Mouse (Mus musculus) ovary, postnatal 36 days (tissue): ENCODE results near the gene Fam117b.

Source experiments
- DNase-seq: peaks from one replicate; pipeline ENCODE4 v3.0.0; 2022; ENCODE audit warnings: low spot score, mixed read lengths

The Fam117b gene

DNA sequence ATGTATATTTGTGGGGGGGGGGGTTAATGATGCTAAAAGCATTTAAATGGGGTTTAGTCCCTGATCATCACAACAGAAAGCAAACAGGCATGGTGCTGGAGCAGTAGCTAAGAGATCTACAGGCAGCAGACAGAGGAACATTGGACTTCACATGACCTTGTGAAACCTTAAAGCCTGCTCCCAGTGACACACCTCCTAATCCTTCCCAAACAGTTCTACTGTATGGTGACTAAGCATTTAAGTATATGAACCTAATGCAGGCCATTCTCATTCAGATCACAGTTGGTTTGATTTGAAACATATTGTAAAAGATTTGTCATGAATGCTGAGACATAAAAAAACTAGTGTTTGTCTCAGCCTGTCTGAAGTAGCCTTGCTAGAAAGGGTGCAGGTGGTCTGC, 73.8 kb downstream of the Fam117b start:
- DNase-seq: no peak

DNA sequence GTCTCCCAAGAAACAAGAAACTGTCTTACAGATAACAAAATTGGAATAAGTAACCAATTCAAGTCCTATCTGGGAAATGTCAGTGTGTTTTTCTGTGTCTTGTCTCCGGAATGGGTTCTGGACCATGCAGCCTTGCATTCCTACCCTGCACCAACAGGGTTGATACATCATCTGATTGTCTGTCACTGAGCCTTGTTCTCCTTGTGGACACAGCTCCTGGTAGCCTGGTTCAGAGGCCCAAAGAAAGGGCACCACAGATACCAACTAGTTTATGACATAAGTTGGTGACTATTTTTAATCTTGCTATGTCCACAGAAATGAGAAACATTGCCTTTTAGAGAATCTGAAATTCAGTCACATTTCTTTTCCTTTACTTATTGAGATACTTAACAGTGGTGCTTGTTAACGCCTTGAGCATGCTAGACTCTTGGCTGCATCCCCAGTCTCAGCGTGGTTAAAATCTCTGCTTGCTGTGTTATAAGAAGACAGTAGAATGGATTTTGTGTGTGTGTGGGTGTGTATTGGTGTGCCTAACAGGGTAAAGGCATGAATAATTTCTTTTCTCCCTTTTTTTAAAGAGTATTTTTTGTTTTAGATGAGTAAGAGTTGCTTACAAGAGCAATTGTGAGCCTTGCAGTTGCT, 74.7 kb downstream of the Fam117b start:
- DNase-seq: no peak

DNA sequence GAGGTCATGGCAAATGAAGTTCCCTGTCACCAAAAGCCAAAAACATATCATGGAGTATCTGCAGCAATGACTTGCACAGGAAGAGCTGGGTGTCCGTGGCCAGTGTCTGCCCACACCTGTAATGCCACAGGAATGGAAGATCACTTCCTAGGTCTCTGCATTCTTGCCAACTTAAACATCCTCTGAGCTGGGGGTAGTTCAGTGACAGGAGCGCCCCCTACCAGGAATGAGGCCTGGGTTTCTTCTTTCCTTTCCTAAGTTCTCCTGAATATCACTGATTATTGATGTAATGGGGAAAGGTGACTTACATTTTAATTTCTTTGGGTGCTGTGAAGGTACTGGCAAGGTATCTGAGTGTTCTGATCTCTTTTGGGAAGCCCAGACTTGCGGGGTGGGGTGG, 82.8 kb downstream of the Fam117b start:
- DNase-seq: no peak

DNA sequence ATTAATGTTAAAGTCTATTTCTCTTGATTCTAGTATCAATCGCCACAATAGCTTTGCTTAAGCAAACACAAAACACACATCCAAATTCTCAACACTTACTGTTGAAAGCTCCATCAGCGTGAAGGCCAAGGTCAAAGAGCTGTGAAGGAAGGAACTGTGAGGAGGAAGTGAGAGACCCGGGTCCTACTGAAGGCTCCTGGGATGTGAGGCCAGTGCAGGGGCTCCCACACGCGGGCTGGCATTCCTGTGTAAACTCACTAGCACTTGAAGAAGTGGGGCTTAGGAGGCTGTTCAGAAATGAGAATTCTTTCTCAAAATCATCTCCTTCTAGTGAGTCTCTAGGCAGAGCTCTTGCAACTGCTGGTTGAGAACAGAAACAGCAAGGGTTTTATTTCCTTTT, 84.5 kb downstream of the Fam117b start:
- no peak for DNase-seq

DNA sequence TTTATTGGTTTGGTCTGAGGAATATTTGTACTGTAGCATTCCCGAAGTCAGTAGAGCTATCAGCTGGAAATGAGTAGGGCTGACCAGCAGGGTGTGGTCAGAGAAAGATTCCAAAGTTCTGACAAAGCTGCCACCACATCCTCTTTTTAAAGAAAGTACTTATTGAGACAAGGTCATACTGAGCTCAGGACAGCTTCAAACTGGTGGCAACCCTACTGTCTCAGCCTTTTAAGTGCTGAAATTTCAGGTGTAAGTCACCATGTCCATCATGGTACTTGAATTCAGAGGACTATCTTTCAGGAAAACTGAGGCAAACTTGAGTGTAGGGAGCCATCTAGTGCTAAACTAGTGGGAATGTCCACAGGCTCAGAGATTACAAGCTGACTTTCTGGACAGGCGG, 87.5 kb downstream of the Fam117b start:
- no peak for DNase-seq

DNA sequence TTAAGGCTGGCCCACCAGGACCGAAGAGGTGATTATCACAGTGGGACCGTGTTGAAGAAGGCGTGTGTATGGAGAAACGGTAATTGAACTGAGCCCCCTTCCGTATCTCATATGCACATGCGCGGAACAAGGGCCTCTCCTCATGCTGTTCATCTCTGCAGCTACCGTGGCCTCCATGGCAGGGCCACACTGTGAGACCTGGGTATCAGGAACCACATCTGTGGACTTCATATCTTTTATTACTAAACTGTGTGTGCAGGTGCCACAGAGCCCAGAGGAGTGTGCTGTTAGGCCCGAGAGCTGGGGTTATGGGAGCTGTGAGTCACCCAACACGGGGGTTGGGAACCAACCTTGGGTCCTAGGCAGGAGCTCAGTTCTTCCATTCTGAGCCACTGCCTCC, 94.5 kb downstream of the Fam117b start:
- no peak for DNase-seq

DNA sequence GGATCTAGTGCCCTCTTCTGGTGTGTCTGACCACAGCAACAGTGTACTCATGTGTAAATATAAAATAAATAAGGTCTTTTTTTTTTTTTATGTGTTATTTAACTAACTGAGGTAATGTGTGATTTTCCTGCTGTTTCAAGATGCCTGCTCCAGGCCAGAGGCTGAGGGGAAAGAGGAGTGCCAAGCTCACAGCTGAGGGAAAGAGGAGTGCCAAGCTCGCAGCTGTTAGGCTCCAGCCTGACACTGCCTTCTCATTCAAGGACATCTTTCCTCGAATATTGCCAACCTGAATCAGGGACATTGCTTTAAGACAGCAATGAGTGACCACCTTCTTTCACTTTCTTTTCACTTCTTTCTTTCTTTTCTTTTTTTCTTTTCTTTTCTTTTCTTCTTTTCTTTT, 95.9 kb downstream of the Fam117b start:
- no peak for DNase-seq

DNA sequence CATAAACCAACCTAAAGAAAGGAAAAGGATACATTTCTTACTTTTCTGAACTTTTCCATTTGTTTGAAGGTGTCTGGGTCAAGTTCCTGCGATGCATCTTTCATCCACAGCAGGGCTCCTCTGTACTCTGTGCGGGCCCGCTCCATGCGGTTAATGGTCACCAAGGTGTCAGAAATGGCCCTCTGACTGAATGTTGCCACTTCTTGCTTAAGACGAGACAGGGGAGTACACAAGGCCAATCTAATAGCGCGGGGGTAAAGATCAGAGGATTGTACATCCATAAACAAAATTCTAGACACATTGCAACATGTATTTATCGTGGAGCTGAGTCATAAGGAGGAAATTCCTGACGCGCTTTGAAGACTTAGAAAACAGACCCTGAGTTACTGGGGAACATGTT, 101.0 kb downstream of the Fam117b start:
- no peak for DNase-seq

DNA sequence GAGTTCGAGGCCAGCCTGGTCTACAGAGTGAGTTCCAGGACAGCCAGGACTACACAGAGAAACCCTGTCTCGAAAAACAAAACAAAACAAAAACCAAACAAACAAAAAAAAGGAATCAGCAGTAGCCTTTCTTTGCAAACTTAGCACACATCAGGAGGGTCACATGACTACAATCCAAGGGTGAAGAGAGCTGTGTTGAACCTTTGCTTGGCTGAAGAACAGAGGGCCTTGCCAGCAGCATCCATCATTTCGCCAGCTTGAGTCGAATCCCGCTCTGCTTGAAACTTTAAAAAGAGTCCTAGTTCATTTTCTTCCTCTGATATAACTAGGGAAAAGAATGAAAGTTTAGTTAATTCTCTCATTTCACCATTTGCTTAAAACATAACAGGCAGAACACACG, 102.7 kb downstream of the Fam117b start:
- no peak for DNase-seq

DNA sequence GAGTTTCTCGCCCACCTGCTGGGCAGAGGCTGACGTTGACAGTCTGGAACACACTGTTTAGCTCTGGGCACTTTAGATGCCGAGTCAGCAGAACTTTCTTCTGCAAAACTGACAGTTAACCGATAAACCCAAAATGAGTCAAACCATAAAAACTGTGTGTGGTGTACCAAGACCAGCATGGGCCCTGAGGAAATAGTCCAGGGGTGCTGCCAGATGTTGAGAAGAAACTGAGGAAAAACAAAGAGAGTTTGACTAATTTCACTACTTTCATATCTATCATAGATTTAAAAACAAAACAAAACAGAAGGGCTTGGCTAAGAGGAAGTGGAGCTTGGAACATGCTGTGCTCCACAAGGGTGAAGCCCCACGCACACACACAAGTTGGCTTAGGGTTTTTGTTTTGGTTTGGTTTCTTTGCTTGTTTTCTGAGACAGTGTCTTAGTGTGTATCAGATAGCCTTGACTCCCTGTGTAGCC, 103.4 kb downstream of the Fam117b start:
- DNase-seq: no peak

DNA sequence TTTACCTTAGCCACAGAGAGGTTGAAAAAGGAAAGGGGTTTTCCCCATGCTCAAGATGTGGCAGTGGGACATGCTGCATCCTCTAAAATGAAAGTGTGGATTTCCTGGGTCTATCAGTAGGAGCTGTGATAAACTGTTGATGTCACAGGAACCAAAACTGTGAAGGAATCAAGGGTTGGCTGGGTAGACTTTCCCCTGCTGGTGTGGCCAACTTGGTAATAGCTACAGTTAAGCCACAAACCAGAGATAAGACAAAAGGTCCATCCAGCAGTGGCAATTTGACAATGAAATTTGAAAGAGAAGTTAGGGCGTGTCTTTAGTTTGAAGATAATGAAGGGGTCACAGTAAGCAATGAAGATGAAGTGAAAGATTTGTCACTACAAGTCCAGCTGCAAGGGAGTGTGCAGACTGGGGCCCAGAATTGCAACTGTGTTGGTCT, 104.2 kb downstream of the Fam117b start:
- no peak for DNase-seq
